Mouse (Mus musculus) lung, embryonic 16.5 days (tissue): ENCODE results near the gene Gas2l3. TPM values are rescaled to one million over a fixed set of nuclear protein-coding genes. Genes with fewer than 3 reads are reported as not detected.

ENCODE experiments used
- ATAC-seq: fragments of 200-750 bp; cut with Nextera tagmentation; 2 replicates; pipeline ENCODE4 v1.8.0; 2017; ENCODE audit warnings: low read depth, mild to moderate bottlenecking, moderate library complexity
- H3K27ac ChIP-seq: fragments of 300-500 bp; sonication (generic); 2 replicates; pipeline ENCODE4 v1.5.1; 2014; ENCODE audit warnings: mild to moderate bottlenecking, control low read depth, low read length
- H3K27me3 ChIP-seq: fragments of 300-500 bp; sonication (generic); 2 replicates; pipeline ENCODE4 v1.6.1; 2014; ENCODE audit warnings: low read depth, low read length, mixed read lengths; ENCODE audit not compliant: control insufficient read depth, insufficient read depth
- H3K36me3 ChIP-seq: fragments of 300-500 bp; sonication (generic); 2 replicates; pipeline ENCODE4 v1.6.1; 2014; ENCODE audit warnings: low read length; ENCODE audit not compliant: control insufficient read depth, insufficient read depth
- H3K4me1 ChIP-seq: fragments of 300-500 bp; sonication (generic); replicated peaks from 2 replicates; pipeline ENCODE4 v1.6.1; 2014; ENCODE audit warnings: low read length, mixed read lengths; ENCODE audit not compliant: control insufficient read depth, insufficient read depth
- H3K4me2 ChIP-seq: fragments of 300-500 bp; sonication (generic); 2 replicates; pipeline ENCODE4 v1.6.1; 2014; ENCODE audit warnings: low read depth, low read length, control low read depth
- H3K4me3 ChIP-seq: fragments of 300-500 bp; sonication (generic); 2 replicates; pipeline ENCODE4 v1.5.1; 2014; ENCODE audit warnings: mild to moderate bottlenecking, low read length, control low read depth
- H3K9ac ChIP-seq: fragments of 300-500 bp; sonication (generic); 2 replicates; pipeline ENCODE4 v1.6.1; 2014; ENCODE audit warnings: low read length, control low read depth
- H3K9me3 ChIP-seq: fragments of 300-500 bp; sonication (generic); 2 replicates; pipeline ENCODE4 v1.6.1; 2016; ENCODE audit warnings: low read length; ENCODE audit not compliant: control insufficient read depth
- WGBS: fragments of 180-500 bp; shearing (Covaris S2); extraction: QIAGEN DNeasy Blood & Tissue Kit; methylation state at CpG from one replicate; pipeline ENCODE4 v1.1.7; 2014; 5-methylcytosine and 5-hydroxymethylcytosine counted together
- polyA plus RNA-seq: library from polyadenylated mRNA; unstranded; fragments of >200 nt; fragmentation: Nextera tagmentation; extraction: Ambion mirVana; gene quantifications from 2 replicates; pipeline ENCODE4 v1.2.1, GENCODE M21; 2015

The Gas2l3 gene
- polyA plus RNA-seq: 20.3 and 24.1 TPM in 2 replicates

- ATAC-seq: peak; percentile 94
- H3K27me3 ChIP-seq: no peaks in the 10 kb centered on the region
- H3K9ac ChIP-seq: peak within 1 kb of the TSS; percentile 81
- H3K4me1 ChIP-seq: peaks cover 6% of the 10 kb centered on the region
- H3K4me2 ChIP-seq: peak within 1 kb of the TSS; percentile 75
- H3K4me3 ChIP-seq: peak within 1 kb of the TSS; percentile 87
- under 1% methylated on average over 39 of the region's 39 CpGs for WGBS
- H3K36me3 ChIP-seq: no peaks in the 10 kb centered on the region
- no peaks in the 10 kb centered on the region for H3K9me3 ChIP-seq
- H3K27ac ChIP-seq: peak within 1 kb of the TSS; percentile 82
Measured at GRCm38 (mm10) chr10:89443623-89444151, at the start of gene Gas2l3. TSS of gene Gas2l3 (minus strand) at chr10:89443967.

- Histone ChIP-seq H3K4me3 (no peak overlapping the region), H3K9ac (no peak overlapping the region), H3K27me3 (no peaks in the 10 kb centered on the region), H3K4me2 (no peak overlapping the region), H3K9me3 (no peaks in the 10 kb centered on the region), H3K36me3 (no peaks in the 10 kb centered on the region), H3K27ac (no peak overlapping the region), H3K4me1 (no peaks in the 10 kb centered on the region)
- 45% methylated on average over 3 of the region's 3 CpGs for WGBS
- ATAC-seq: no peak
Measured at GRCm38 (mm10) chr10:89491321-89491720, 47.6 kb upstream of the Gas2l3 start.

- H3K27ac ChIP-seq: no peak overlapping the region
- H3K9me3 ChIP-seq: no peaks in the 10 kb centered on the region
- WGBS: 86% methylated on average over 3 of the region's 3 CpGs
- no peaks in the 10 kb centered on the region for H3K4me1 ChIP-seq
- H3K4me3 ChIP-seq: no peak overlapping the region
- H3K36me3 ChIP-seq: no peaks in the 10 kb centered on the region
- no peak for ATAC-seq
- H3K9ac ChIP-seq: no peak overlapping the region
- H3K4me2 ChIP-seq: no peak overlapping the region
- H3K27me3 ChIP-seq: no peaks in the 10 kb centered on the region
Measured at GRCm38 (mm10) chr10:89490250-89490649, 46.5 kb upstream of the Gas2l3 start.

- Histone ChIP-seq H3K27me3 (no peaks in the 10 kb centered on the region), H3K4me2 (no peak overlapping the region), H3K4me1 (no peaks in the 10 kb centered on the region), H3K9me3 (no peaks in the 10 kb centered on the region), H3K4me3 (no peak overlapping the region), H3K27ac (no peak overlapping the region), H3K9ac (no peak overlapping the region), H3K36me3 (no peaks in the 10 kb centered on the region)
- WGBS: 62% methylated on average over 4 of the region's 4 CpGs
- ATAC-seq: no peak
Measured at GRCm38 (mm10) chr10:89489459-89489858, 45.7 kb upstream of the Gas2l3 start.

- no peak for ATAC-seq
- Histone ChIP-seq H3K27me3 (no peaks in the 10 kb centered on the region), H3K4me3 (no peak overlapping the region), H3K4me2 (no peak overlapping the region), H3K4me1 (no peaks in the 10 kb centered on the region), H3K9ac (no peak overlapping the region), H3K9me3 (no peaks in the 10 kb centered on the region), H3K27ac (no peak overlapping the region), H3K36me3 (no peaks in the 10 kb centered on the region)
- WGBS: 59% methylated on average over 4 of the region's 4 CpGs
Measured at GRCm38 (mm10) chr10:89486995-89487742, 43.4 kb upstream of the Gas2l3 start.

- no peak overlapping the region for H3K4me3 ChIP-seq
- no peaks in the 10 kb centered on the region for H3K4me1 ChIP-seq
- H3K36me3 ChIP-seq: no peaks in the 10 kb centered on the region
- no peak for ATAC-seq
- no peaks in the 10 kb centered on the region for H3K9me3 ChIP-seq
- no peak overlapping the region for H3K9ac ChIP-seq
- no peaks in the 10 kb centered on the region for H3K27me3 ChIP-seq
- no peak overlapping the region for H3K27ac ChIP-seq
- no peak overlapping the region for H3K4me2 ChIP-seq
Measured at GRCm38 (mm10) chr10:89484907-89485306, 41.1 kb upstream of the Gas2l3 start.

- Histone ChIP-seq H3K4me3 (no peak overlapping the region), H3K9me3 (no peaks in the 10 kb centered on the region), H3K4me1 (no peaks in the 10 kb centered on the region), H3K27ac (no peak overlapping the region), H3K36me3 (no peaks in the 10 kb centered on the region), H3K4me2 (no peak overlapping the region), H3K9ac (no peak overlapping the region), H3K27me3 (no peaks in the 10 kb centered on the region)
- ATAC-seq: no peak
- WGBS: 72% methylated on average over 18 of the region's 18 CpGs
Measured at GRCm38 (mm10) chr10:89483812-89484602, 40.2 kb upstream of the Gas2l3 start.

GRCm38 (mm10) chr10:89483113-89483512 is 39.3 kb upstream of the Gas2l3 start:
- H3K36me3 ChIP-seq: no peaks in the 10 kb centered on the region

GRCm38 (mm10) chr10:89482142-89482681 is 38.4 kb upstream of the Gas2l3 start:
- no peak overlapping the region for H3K27ac ChIP-seq
- H3K9ac ChIP-seq: no peak overlapping the region
- 61% methylated on average over 10 of the region's 10 CpGs for WGBS
- no peak for ATAC-seq
- no peaks in the 10 kb centered on the region for H3K4me1 ChIP-seq
- H3K9me3 ChIP-seq: no peaks in the 10 kb centered on the region
- H3K27me3 ChIP-seq: no peaks in the 10 kb centered on the region
- no peak overlapping the region for H3K4me2 ChIP-seq
- H3K4me3 ChIP-seq: no peak overlapping the region
- no peaks in the 10 kb centered on the region for H3K36me3 ChIP-seq

More at GRCm38 (mm10) chr10:89483113-89483512, 39.3 kb upstream of the Gas2l3 start:
- no peak overlapping the region for H3K4me2 ChIP-seq
- H3K27me3 ChIP-seq: no peaks in the 10 kb centered on the region
- no peak for ATAC-seq
- no peaks in the 10 kb centered on the region for H3K4me1 ChIP-seq
- H3K9ac ChIP-seq: no peak overlapping the region
- H3K27ac ChIP-seq: no peak overlapping the region
- no peak overlapping the region for H3K4me3 ChIP-seq
- WGBS: 85% methylated on average over 14 of the region's 14 CpGs
- no peaks in the 10 kb centered on the region for H3K9me3 ChIP-seq
